Mouse (Mus musculus): Measurements from ENCODE around the gene Cwf19l1. TPM values are rescaled to one million over a fixed set of nuclear protein-coding genes. Genes with fewer than 3 reads are reported as not detected.

Cwf19l1 gene
- polyA plus RNA-seq, 1 experiment from 2014 or later: 30.6 TPM

DNA sequence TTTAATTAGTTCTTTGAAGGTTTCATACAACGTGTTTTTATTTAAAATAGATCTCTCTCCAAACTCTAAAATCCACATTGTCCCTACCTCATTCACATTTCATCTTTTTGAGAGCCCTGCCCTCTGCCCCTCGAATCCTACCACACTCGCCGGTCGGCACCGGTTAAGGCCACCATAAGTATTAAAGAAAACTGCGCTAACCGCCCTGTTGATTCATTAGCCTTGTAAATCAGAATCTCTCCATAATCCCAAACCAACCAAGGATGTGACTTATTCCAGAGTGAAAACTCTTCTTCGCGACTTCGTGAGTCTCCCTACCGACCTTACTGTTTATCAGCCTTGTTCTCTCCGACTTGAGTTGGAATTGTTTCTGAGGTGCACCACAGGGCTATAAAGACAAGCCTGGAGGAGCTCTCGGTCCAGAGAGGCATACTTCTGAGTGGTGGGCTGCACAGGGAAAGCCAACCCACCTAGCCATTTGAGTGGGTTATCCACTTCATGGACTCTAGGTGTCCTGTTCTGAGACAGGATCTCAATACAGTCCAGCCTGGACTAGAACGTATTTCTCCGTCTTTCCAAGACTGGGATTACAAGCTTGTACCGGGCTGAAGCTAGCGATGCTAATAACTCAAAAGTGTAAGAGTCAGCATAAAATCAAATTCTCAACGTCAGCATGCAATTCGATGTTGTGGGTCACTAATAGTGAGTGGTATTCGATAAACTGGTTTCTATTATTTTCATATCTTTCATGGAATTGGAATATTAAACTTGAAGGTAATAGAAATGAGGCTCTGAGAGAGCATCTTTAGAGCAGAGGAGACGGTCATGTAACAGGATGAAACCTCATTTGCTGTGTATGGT is 27.8 kb downstream of the Cwf19l1 start:
- Histone ChIP-seq H3K4me3 (ENCODE audit: low read depth, low read length) (peak overlapping the region; percentile 91), H3K4me2 (replicated peaks; ENCODE audit: low read depth, low read length) (peak overlapping the region; percentile 64), H3K27ac (ENCODE audit: low read length) (peak overlapping the region; percentile 1; the same call in 1 of the 2 replicates), H3K9ac (replicated peaks; ENCODE audit: low read depth, low read length) (peak overlapping the region; percentile 88), H3K27me3 (ENCODE audit: control insufficient read depth, insufficient read depth, low read length) (no peaks in the 10 kb centered on the region), H3K9me3 (ENCODE audit: control insufficient read depth, low read depth, low read length) (no peaks in the 10 kb centered on the region), H3K36me3 (ENCODE audit: control insufficient read depth, insufficient read depth, low read length) (peaks cover 18% of the 10 kb centered on the region), H3K4me1 (ENCODE audit: control insufficient read depth, insufficient read depth, low read length) (peaks cover 5% of the 10 kb centered on the region)
- peak; percentile 24; the same call in 1 of the 2 replicates for ATAC-seq (ENCODE audit: insufficient number of reproducible peaks, insufficient read depth, low FRiP score, low read depth)
- 30% methylated on average over 22 of the region's 22 CpGs for WGBS

- Histone ChIP-seq H3K9ac (replicated peaks; ENCODE audit: low read depth, low read length) (peak within 1 kb of the TSS; percentile 88), H3K4me1 (ENCODE audit: control insufficient read depth, insufficient read depth, low read length) (peaks cover 5% of the 10 kb centered on the region), H3K4me3 (ENCODE audit: low read depth, low read length) (peak within 1 kb of the TSS; percentile 91), H3K27me3 (ENCODE audit: control insufficient read depth, insufficient read depth, low read length) (no peaks in the 10 kb centered on the region), H3K36me3 (ENCODE audit: control insufficient read depth, insufficient read depth, low read length) (peaks cover 10% of the 10 kb centered on the region), H3K9me3 (ENCODE audit: control insufficient read depth, low read depth, low read length) (no peaks in the 10 kb centered on the region), H3K27ac (ENCODE audit: low read length) (peak within 1 kb of the TSS; percentile 21; the same call in 1 of the 2 replicates), H3K4me2 (replicated peaks; ENCODE audit: low read depth, low read length) (peak within 1 kb of the TSS; percentile 64)
- peak; percentile 98 for ATAC-seq (ENCODE audit: insufficient number of reproducible peaks, insufficient read depth, low FRiP score, low read depth)
- under 1% methylated on average over 66 of the region's 67 CpGs for WGBS
Measured at GRCm38 (mm10) chr19:44106831-44107660, 28.6 kb downstream of the Cwf19l1 start, which contains the start of gene Chuk. Chuk (minus strand) TSS chr19:44107480.

- no peak overlapping the region for H3K4me2 ChIP-seq (replicated peaks; ENCODE audit: low read depth, low read length)
- no peaks in the 10 kb centered on the region for H3K9me3 ChIP-seq (ENCODE audit: control insufficient read depth, low read depth, low read length)
- no peak overlapping the region for H3K9ac ChIP-seq (replicated peaks; ENCODE audit: low read depth, low read length)
- H3K27me3 ChIP-seq (ENCODE audit: control insufficient read depth, insufficient read depth, low read length): no peaks in the 10 kb centered on the region
- H3K4me1 ChIP-seq (ENCODE audit: control insufficient read depth, insufficient read depth, low read length): peaks cover 5% of the 10 kb centered on the region
- no peak for ATAC-seq (ENCODE audit: insufficient number of reproducible peaks, insufficient read depth, low FRiP score, low read depth)
- 60% methylated on average over 1 of the region's 1 CpGs for WGBS
- H3K27ac ChIP-seq (ENCODE audit: low read length): no peak overlapping the region
- no peak overlapping the region for H3K4me3 ChIP-seq (ENCODE audit: low read depth, low read length)
- peaks cover 8% of the 10 kb centered on the region; the same call in 1 of the 2 replicates for H3K36me3 ChIP-seq (ENCODE audit: control insufficient read depth, insufficient read depth, low read length)
Measured at GRCm38 (mm10) chr19:44104393-44104792, 31.3 kb downstream of the Cwf19l1 start.

DNA sequence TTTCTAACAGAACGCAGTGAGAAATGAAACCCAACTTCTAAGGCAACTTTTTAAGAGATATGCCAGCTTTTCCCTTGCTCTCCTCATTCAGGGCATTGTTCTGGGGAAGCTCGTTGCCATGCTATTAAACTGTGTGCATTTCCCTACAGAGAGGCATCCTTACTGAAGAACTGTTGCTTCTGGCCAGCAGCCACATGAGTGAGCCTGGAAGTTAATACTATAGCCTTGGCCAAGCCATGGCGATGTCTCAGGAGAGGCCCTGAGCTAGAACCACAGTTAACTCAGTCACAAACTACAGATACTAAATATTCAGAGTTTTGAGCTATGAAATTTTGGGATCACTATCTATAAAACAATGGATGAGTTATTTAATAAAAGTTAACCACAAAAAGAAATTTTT is 32.7 kb downstream of the Cwf19l1 start:
- Histone ChIP-seq H3K4me3 (ENCODE audit: low read depth, low read length) (no peak overlapping the region), H3K27me3 (ENCODE audit: control insufficient read depth, insufficient read depth, low read length) (no peaks in the 10 kb centered on the region), H3K9me3 (ENCODE audit: control insufficient read depth, low read depth, low read length) (no peaks in the 10 kb centered on the region), H3K4me2 (replicated peaks; ENCODE audit: low read depth, low read length) (no peak overlapping the region), H3K36me3 (ENCODE audit: control insufficient read depth, insufficient read depth, low read length) (peaks cover 17% of the 10 kb centered on the region; the same call in 1 of the 2 replicates), H3K4me1 (ENCODE audit: control insufficient read depth, insufficient read depth, low read length) (peaks cover 5% of the 10 kb centered on the region), H3K9ac (replicated peaks; ENCODE audit: low read depth, low read length) (no peak overlapping the region), H3K27ac (ENCODE audit: low read length) (no peak overlapping the region)
- WGBS: 95% methylated on average over 3 of the region's 3 CpGs
- ATAC-seq (ENCODE audit: insufficient number of reproducible peaks, insufficient read depth, low FRiP score, low read depth): no peak

GRCm38 (mm10) chr19:44100840-44101239 is 34.8 kb downstream of the Cwf19l1 start:
- H3K9ac ChIP-seq (replicated peaks; ENCODE audit: low read depth, low read length): no peak overlapping the region
- H3K36me3 ChIP-seq (ENCODE audit: control insufficient read depth, insufficient read depth, low read length): peaks cover 25% of the 10 kb centered on the region
- no peaks in the 10 kb centered on the region for H3K27me3 ChIP-seq (ENCODE audit: control insufficient read depth, insufficient read depth, low read length)
- H3K4me2 ChIP-seq (replicated peaks; ENCODE audit: low read depth, low read length): no peak overlapping the region
- no peaks in the 10 kb centered on the region for H3K9me3 ChIP-seq (ENCODE audit: control insufficient read depth, low read depth, low read length)
- no peak overlapping the region for H3K27ac ChIP-seq (ENCODE audit: low read length)
- H3K4me3 ChIP-seq (ENCODE audit: low read depth, low read length): no peak overlapping the region
- H3K4me1 ChIP-seq (ENCODE audit: control insufficient read depth, insufficient read depth, low read length): no peaks in the 10 kb centered on the region
- ATAC-seq (ENCODE audit: insufficient number of reproducible peaks, insufficient read depth, low FRiP score, low read depth): no peak

DNA sequence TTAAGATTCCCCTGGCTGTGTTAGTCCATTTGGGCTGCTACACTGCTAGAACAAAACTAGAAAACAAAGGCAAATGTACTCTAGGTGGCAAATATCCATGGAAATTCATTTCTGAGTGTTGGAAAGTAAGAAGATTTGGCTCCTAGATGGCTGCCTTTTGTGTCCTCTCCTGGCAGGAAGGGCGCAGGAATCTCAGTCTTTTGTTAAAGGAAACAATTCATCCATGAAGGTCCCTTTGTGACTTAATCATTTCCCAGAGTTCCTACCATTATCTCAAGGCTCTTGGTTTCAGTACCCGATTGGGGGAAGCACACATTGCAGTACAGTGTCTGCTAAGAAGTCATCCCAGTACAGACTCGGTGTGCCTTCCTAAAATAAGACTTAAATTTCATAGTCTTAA is 49.4 kb downstream of the Cwf19l1 start:
- Histone ChIP-seq H3K36me3 (ENCODE audit: control insufficient read depth, insufficient read depth, low read length) (peaks cover 28% of the 10 kb centered on the region), H3K4me2 (replicated peaks; ENCODE audit: low read depth, low read length) (no peak overlapping the region), H3K27me3 (ENCODE audit: control insufficient read depth, insufficient read depth, low read length) (no peaks in the 10 kb centered on the region), H3K27ac (ENCODE audit: low read length) (no peak overlapping the region), H3K4me1 (ENCODE audit: control insufficient read depth, insufficient read depth, low read length) (no peaks in the 10 kb centered on the region), H3K9ac (replicated peaks; ENCODE audit: low read depth, low read length) (no peak overlapping the region), H3K4me3 (ENCODE audit: low read depth, low read length) (no peak overlapping the region), H3K9me3 (ENCODE audit: control insufficient read depth, low read depth, low read length) (no peaks in the 10 kb centered on the region)
- WGBS: 80% methylated on average over 3 of the region's 3 CpGs
- no peak for ATAC-seq (ENCODE audit: insufficient number of reproducible peaks, insufficient read depth, low FRiP score, low read depth)

DNA sequence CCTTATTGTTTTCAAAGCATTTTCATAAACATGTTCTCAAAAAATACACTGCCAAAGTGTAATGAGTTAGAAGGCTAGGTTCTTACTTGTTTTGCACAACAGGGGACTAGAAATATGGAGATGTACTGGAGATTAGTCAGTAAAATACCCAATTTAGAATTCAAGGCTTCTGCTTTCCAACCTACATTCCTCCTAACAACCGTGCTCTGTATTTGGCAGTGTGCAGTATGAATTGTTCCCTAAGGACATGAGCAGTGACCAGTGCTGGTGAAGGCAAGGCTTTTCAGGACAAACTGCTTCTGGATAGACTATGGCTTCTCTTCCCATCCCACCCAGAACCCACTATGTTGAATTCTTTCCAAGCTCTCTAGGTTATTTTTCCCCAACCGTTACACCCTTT is 54.8 kb downstream of the Cwf19l1 start:
- Histone ChIP-seq H3K27ac (ENCODE audit: low read length) (no peak overlapping the region), H3K27me3 (ENCODE audit: control insufficient read depth, insufficient read depth, low read length) (no peaks in the 10 kb centered on the region), H3K4me1 (ENCODE audit: control insufficient read depth, insufficient read depth, low read length) (no peaks in the 10 kb centered on the region), H3K36me3 (ENCODE audit: control insufficient read depth, insufficient read depth, low read length) (peaks cover 38% of the 10 kb centered on the region), H3K4me3 (ENCODE audit: low read depth, low read length) (no peak overlapping the region), H3K9me3 (ENCODE audit: control insufficient read depth, low read depth, low read length) (no peaks in the 10 kb centered on the region), H3K9ac (replicated peaks; ENCODE audit: low read depth, low read length) (no peak overlapping the region), H3K4me2 (replicated peaks; ENCODE audit: low read depth, low read length) (no peak overlapping the region)
- ATAC-seq (ENCODE audit: insufficient number of reproducible peaks, insufficient read depth, low FRiP score, low read depth): no peak
- WGBS: 96% methylated on average over 2 of the region's 2 CpGs

- 82% methylated on average over 2 of the region's 2 CpGs for WGBS
- ATAC-seq (ENCODE audit: insufficient number of reproducible peaks, insufficient read depth, low FRiP score, low read depth): no peak
- Histone ChIP-seq H3K27ac (ENCODE audit: low read length) (no peak overlapping the region), H3K4me3 (ENCODE audit: low read depth, low read length) (no peak overlapping the region), H3K4me2 (replicated peaks; ENCODE audit: low read depth, low read length) (no peak overlapping the region), H3K9ac (replicated peaks; ENCODE audit: low read depth, low read length) (no peak overlapping the region), H3K27me3 (ENCODE audit: control insufficient read depth, insufficient read depth, low read length) (no peaks in the 10 kb centered on the region), H3K4me1 (ENCODE audit: control insufficient read depth, insufficient read depth, low read length) (no peaks in the 10 kb centered on the region), H3K9me3 (ENCODE audit: control insufficient read depth, low read depth, low read length) (no peaks in the 10 kb centered on the region), H3K36me3 (ENCODE audit: control insufficient read depth, insufficient read depth, low read length) (peaks cover 42% of the 10 kb centered on the region)
Measured at GRCm38 (mm10) chr19:44080023-44080422, 55.7 kb downstream of the Cwf19l1 start.

Data from stomach, embryonic 14.5 days (tissue).